Mouse (Mus musculus): ENCODE results near the gene Wwox. TPM values are rescaled to one million over a fixed set of nuclear protein-coding genes. Genes with fewer than 3 reads are reported as not detected.

The Wwox gene
- polyA plus RNA-seq, 1 experiment from 2014 or later = 11.6 TPM

DNA sequence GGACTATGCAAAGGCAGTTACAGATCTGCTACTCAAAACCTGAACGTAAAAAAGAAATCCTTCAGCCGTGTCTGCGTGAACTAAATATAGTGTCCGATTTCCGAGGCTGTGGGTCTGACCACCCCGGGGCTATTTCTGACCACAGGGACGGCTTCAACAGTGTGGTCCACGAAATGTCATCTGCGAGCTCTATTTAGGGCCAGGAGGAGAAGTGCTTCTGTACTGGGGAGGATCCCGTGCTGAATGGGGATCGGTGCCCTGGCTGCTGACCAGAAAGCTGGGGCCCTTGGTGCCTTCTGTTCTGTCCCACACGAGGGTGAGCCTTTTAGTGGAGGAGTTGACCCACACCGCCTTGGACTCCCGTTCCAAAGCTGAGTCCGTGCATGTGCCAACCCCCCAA, 395.3 kb downstream of the Wwox start:
- Histone ChIP-seq H3K27me3 (replicated peaks; ENCODE audit: insufficient read depth, low read length) (no peaks in the 10 kb centered on the region), H3K4me2 (replicated peaks; ENCODE audit: low read depth, low read length) (no peak overlapping the region), H3K9ac (replicated peaks; ENCODE audit: low read depth) (no peak overlapping the region), H3K9me3 (ENCODE audit: low read length) (no peaks in the 10 kb centered on the region), H3K4me3 (ENCODE audit: low read depth, low read length) (no peak overlapping the region), H3K27ac (ENCODE audit: low read length) (no peak overlapping the region), H3K36me3 (ENCODE audit: insufficient read depth, low read length) (no peaks in the 10 kb centered on the region), H3K4me1 (ENCODE audit: insufficient read depth, low read depth, low read length) (no peaks in the 10 kb centered on the region)
- WGBS = 81% methylated on average over 15 of the region's 15 CpGs
- no peak for TF ChIP-seq CTCF (IDR thresholded peaks at IDR 0.05)
- TF ChIP-seq EP300 (IDR thresholded peaks at IDR 0.05) = no peak
- no peak for ATAC-seq
- no peak for DNase-seq (ENCODE audit: low spot score)

GRCm38 (mm10) chr8:114839998-114840397, 400.5 kb downstream of the Wwox start:
- Histone ChIP-seq H3K4me1 (ENCODE audit: insufficient read depth, low read depth, low read length) (no peaks in the 10 kb centered on the region), H3K4me2 (replicated peaks; ENCODE audit: low read depth, low read length) (no peak overlapping the region), H3K9me3 (ENCODE audit: low read length) (no peaks in the 10 kb centered on the region), H3K27ac (ENCODE audit: low read length) (no peak overlapping the region), H3K4me3 (ENCODE audit: low read depth, low read length) (no peak overlapping the region), H3K9ac (replicated peaks; ENCODE audit: low read depth) (no peak overlapping the region), H3K36me3 (ENCODE audit: insufficient read depth, low read length) (no peaks in the 10 kb centered on the region), H3K27me3 (replicated peaks; ENCODE audit: insufficient read depth, low read length) (no peaks in the 10 kb centered on the region)
- 87% methylated on average over 10 of the region's 10 CpGs for WGBS
- TF ChIP-seq EP300 (IDR thresholded peaks at IDR 0.05) = no peak
- no peak for TF ChIP-seq CTCF (IDR thresholded peaks at IDR 0.05)
- no peak for DNase-seq (ENCODE audit: low spot score)
- no peak for ATAC-seq

GRCm38 (mm10) chr8:114847666-114848065, 408.2 kb downstream of the Wwox start:
- peak; percentile 25 for DNase-seq (ENCODE audit: low spot score)
- no peak for ATAC-seq
- Histone ChIP-seq H3K27ac (ENCODE audit: low read length) (no peak overlapping the region), H3K9me3 (ENCODE audit: low read length) (no peaks in the 10 kb centered on the region), H3K4me3 (ENCODE audit: low read depth, low read length) (no peak overlapping the region), H3K27me3 (replicated peaks; ENCODE audit: insufficient read depth, low read length) (no peaks in the 10 kb centered on the region), H3K9ac (replicated peaks; ENCODE audit: low read depth) (no peak overlapping the region), H3K36me3 (ENCODE audit: insufficient read depth, low read length) (no peaks in the 10 kb centered on the region), H3K4me2 (replicated peaks; ENCODE audit: low read depth, low read length) (no peak overlapping the region), H3K4me1 (ENCODE audit: insufficient read depth, low read depth, low read length) (no peaks in the 10 kb centered on the region)
- WGBS = 79% methylated on average over 7 of the region's 7 CpGs
- TF ChIP-seq EP300 (IDR thresholded peaks at IDR 0.05) = no peak
- no peak for TF ChIP-seq CTCF (IDR thresholded peaks at IDR 0.05)

GRCm38 (mm10) chr8:114849461-114849860, 410.0 kb downstream of the Wwox start:
- no peaks in the 10 kb centered on the region for H3K9me3 ChIP-seq (ENCODE audit: low read length)
- 64% methylated on average over 9 of the region's 9 CpGs for WGBS
- no peak for ATAC-seq
- no peak overlapping the region for H3K4me3 ChIP-seq (ENCODE audit: low read depth, low read length)
- H3K4me1 ChIP-seq (ENCODE audit: insufficient read depth, low read depth, low read length) = no peaks in the 10 kb centered on the region
- no peaks in the 10 kb centered on the region for H3K27me3 ChIP-seq (replicated peaks; ENCODE audit: insufficient read depth, low read length)
- no peaks in the 10 kb centered on the region for H3K36me3 ChIP-seq (ENCODE audit: insufficient read depth, low read length)
- TF ChIP-seq CTCF (IDR thresholded peaks at IDR 0.05) (no peak), EP300 (IDR thresholded peaks at IDR 0.05) (no peak)
- no peak overlapping the region for H3K27ac ChIP-seq (ENCODE audit: low read length)
- H3K9ac ChIP-seq (replicated peaks; ENCODE audit: low read depth) = no peak overlapping the region
- H3K4me2 ChIP-seq (replicated peaks; ENCODE audit: low read depth, low read length) = no peak overlapping the region
- no peak for DNase-seq (ENCODE audit: low spot score)

- WGBS = 58% methylated on average over 11 of the region's 15 CpGs
- no peak overlapping the region for H3K27ac ChIP-seq (ENCODE audit: low read length)
- no peak overlapping the region for H3K4me2 ChIP-seq (replicated peaks; ENCODE audit: low read depth, low read length)
- ATAC-seq = no peak
- DNase-seq (ENCODE audit: low spot score) = no peak
- TF ChIP-seq EP300 (IDR thresholded peaks at IDR 0.05) (no peak), CTCF (IDR thresholded peaks at IDR 0.05) (no peak)
- no peaks in the 10 kb centered on the region for H3K27me3 ChIP-seq (replicated peaks; ENCODE audit: insufficient read depth, low read length)
- H3K4me1 ChIP-seq (ENCODE audit: insufficient read depth, low read depth, low read length) = no peaks in the 10 kb centered on the region
- H3K9me3 ChIP-seq (ENCODE audit: low read length) = no peaks in the 10 kb centered on the region
- no peak overlapping the region for H3K4me3 ChIP-seq (ENCODE audit: low read depth, low read length)
- no peak overlapping the region for H3K9ac ChIP-seq (replicated peaks; ENCODE audit: low read depth)
- no peaks in the 10 kb centered on the region for H3K36me3 ChIP-seq (ENCODE audit: insufficient read depth, low read length)
These were observed 410.8 kb downstream of the Wwox start for GRCm38 (mm10) chr8:114850014-114850870.

- ATAC-seq (no peak), DNase-seq (ENCODE audit: low spot score) (no peak)
- Histone ChIP-seq H3K27ac (ENCODE audit: low read length) (no peak overlapping the region), H3K4me3 (ENCODE audit: low read depth, low read length) (no peak overlapping the region), H3K36me3 (ENCODE audit: insufficient read depth, low read length) (no peaks in the 10 kb centered on the region), H3K27me3 (replicated peaks; ENCODE audit: insufficient read depth, low read length) (no peaks in the 10 kb centered on the region), H3K9ac (replicated peaks; ENCODE audit: low read depth) (no peak overlapping the region), H3K9me3 (ENCODE audit: low read length) (no peaks in the 10 kb centered on the region), H3K4me2 (replicated peaks; ENCODE audit: low read depth, low read length) (no peak overlapping the region), H3K4me1 (ENCODE audit: insufficient read depth, low read depth, low read length) (no peaks in the 10 kb centered on the region)
- 89% methylated on average over 4 of the region's 4 CpGs for WGBS
- no peak for TF ChIP-seq EP300 (IDR thresholded peaks at IDR 0.05)
- no peak for TF ChIP-seq CTCF (IDR thresholded peaks at IDR 0.05)
These were observed 414.3 kb downstream of the Wwox start for GRCm38 (mm10) chr8:114853765-114854164.

Measured in lung, postnatal 0 days (tissue).